Mouse (Mus musculus) liver, postnatal 0 days (tissue): ENCODE measurements at regions not wholly inside any gene's neighbourhood (a gene's known extent, or its start where the extent isn't known, plus 50 kb on each side); places are given as distances from the start of the nearest gene placed in this dataset.

Experiments used
- CTCF ChIP-seq: sonication (generic); IDR thresholded peaks from 2 replicates; pipeline ENCODE4 v1.5.1; 2016; ENCODE audit warnings: antibody characterized with exemption, low read depth
- EP300 ChIP-seq: IDR thresholded peaks from 2 replicates; pipeline ENCODE4 v1.6.1; 2016; ENCODE audit warnings: antibody characterized with exemption, low read depth, mild to moderate bottlenecking

DNA sequence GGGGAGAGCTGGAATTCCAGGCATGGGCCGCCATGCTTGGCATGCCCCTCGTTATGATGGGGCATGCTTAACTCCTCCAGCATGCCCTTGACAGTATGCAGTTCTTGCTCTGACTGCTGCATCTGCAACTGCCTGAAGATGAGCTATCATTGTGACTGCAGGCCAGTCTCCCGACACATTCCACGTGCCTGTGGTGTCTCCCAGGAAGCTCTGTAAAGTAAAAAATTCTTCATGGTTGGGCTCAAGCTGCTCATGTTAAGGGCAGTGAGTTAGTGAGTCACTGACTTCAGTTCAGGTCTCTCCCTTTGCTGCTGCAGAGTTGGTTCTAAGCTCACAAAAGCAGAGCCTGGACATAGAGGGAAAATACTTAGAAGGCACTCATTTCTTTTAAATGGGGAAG, 161.5 kb downstream of the Sox2 start:
- TF ChIP-seq CTCF (no peak), EP300 (no peak)
